Mouse (Mus musculus) cortical plate, adult 2 months (tissue): ENCODE measurements around the gene Pias3.

Experiments used
- CTCF ChIP-seq: fragments of 200-500 bp; IDR thresholded peaks from 2 replicates; pipeline ENCODE4 v1.5.1; 2011; ENCODE audit warnings: mild to moderate bottlenecking, control low read depth, low read length; ENCODE audit not compliant: insufficient read depth; ENCODE audit errors: extremely low read depth
- POLR2A ChIP-seq: fragments of 200-500 bp; IDR thresholded peaks from 2 replicates; pipeline ENCODE4 v1.6.1; 2011; ENCODE audit warnings: mild to moderate bottlenecking, low read length, control low read depth; ENCODE audit not compliant: insufficient read depth; ENCODE audit errors: extremely low read depth

DNA sequence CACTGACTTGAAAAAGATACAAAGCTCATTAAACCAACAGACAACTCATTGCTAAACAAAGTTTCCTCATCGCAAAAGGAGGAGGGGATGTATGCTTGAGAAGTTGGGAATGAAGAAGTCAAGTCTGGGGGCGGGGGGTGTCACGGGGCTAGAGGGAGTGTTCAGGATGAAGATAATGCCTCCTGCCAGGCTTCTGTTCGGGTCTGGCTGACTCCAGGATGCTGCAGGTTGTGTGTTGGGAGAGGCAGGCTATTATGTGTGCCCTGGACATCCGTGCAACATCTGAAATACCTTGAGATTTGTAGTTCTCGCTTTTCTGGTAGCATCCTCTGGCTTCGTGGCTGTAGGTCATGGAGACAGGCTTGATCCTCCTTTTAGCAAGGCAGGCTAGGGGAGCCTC lies 17.7 kb upstream of the Pias3 start:
- TF ChIP-seq CTCF (no peak), POLR2A (no peak)
